Mouse (Mus musculus) myocyte (in vitro differentiated cells): ENCODE measurements at regions not wholly inside any gene's neighbourhood (a gene's known extent, or its start where the extent isn't known, plus 50 kb on each side); places are given as distances from the start of the nearest gene placed in this dataset.

Source experiments
- H3K27me3 ChIP-seq: one replicate; pipeline ENCODE4 v1.6.1; 2011; ENCODE audit not compliant: control insufficient read depth, insufficient read depth, insufficient read length
- H3K36me3 ChIP-seq: one replicate; pipeline ENCODE4 v1.6.1; 2011; ENCODE audit not compliant: control insufficient read depth, insufficient read depth
- H3K4me2 ChIP-seq: one replicate; pipeline ENCODE4 v1.6.1; 2011; ENCODE audit warnings: low read depth, control low read depth
- H3K4me3 ChIP-seq: one replicate; pipeline ENCODE4 v1.5.1; 2011; ENCODE audit warnings: mild to moderate bottlenecking, control low read depth, moderate library complexity
- H3K79me2 ChIP-seq: one replicate; pipeline ENCODE4 v1.6.1; 2011; ENCODE audit not compliant: control insufficient read depth, insufficient read depth
- H3ac ChIP-seq: one replicate; pipeline ENCODE4 v1.6.1; 2011; ENCODE audit not compliant: control insufficient read depth, insufficient read length
- CEBPB ChIP-seq: IDR thresholded peaks from 2 replicates; pipeline ENCODE4 v1.6.1; 2011; ENCODE audit warnings: mild to moderate bottlenecking, moderate library complexity; ENCODE audit not compliant: poor library complexity, insufficient read depth, severe bottlenecking
- E2F4 ChIP-seq: IDR thresholded peaks from one replicate; pipeline ENCODE4 v1.6.1; 2011; ENCODE audit warnings: mild to moderate bottlenecking, control low read depth, moderate library complexity; ENCODE audit not compliant: insufficient read depth
- MAX ChIP-seq: IDR thresholded peaks from one replicate; pipeline ENCODE4 v1.6.1; 2011; ENCODE audit warnings: low read depth, mild to moderate bottlenecking, control low read depth
- MYOD1 ChIP-seq, 3 experiments: IDR thresholded peaks; one replicate each; pipeline ENCODE4 v1.6.1; 2011; ENCODE audit warnings: control low read depth in 2 of 3, low read depth in 2 of 3, mild to moderate bottlenecking in 2 of 3, moderate library complexity in 1 of 3; ENCODE audit not compliant: insufficient read length in 2 of 3, control insufficient read depth in 1 of 3
- MYOG ChIP-seq, 3 experiments: IDR thresholded peaks; one replicate each; pipeline ENCODE4 v1.6.1; 2011; ENCODE audit warnings: control low read depth in 2 of 3, low read depth in 2 of 3, mild to moderate bottlenecking in 2 of 3; ENCODE audit not compliant: insufficient read length in 2 of 3, control insufficient read depth in 1 of 3, insufficient read depth in 1 of 3
- POLR2A ChIP-seq: IDR thresholded peaks from one replicate; pipeline ENCODE4 v1.6.1; 2011; ENCODE audit warnings: low read depth, mild to moderate bottlenecking, control low read depth, moderate library complexity; ENCODE audit not compliant: insufficient read length
- POLR2AphosphoS2 ChIP-seq: IDR thresholded peaks from one replicate; pipeline ENCODE4 v1.6.1; 2011; ENCODE audit warnings: low read depth, control low read depth; ENCODE audit not compliant: insufficient read length
- REST ChIP-seq: IDR thresholded peaks from one replicate; pipeline ENCODE4 v1.6.1; 2011; ENCODE audit warnings: mild to moderate bottlenecking, control low read depth, moderate library complexity; ENCODE audit not compliant: insufficient read depth, insufficient read length
- SRF ChIP-seq: IDR thresholded peaks from one replicate; pipeline ENCODE4 v1.6.1; 2011; ENCODE audit warnings: low read depth; ENCODE audit not compliant: control insufficient read depth, insufficient read length
- TCF12 ChIP-seq: IDR thresholded peaks from one replicate; pipeline ENCODE4 v1.6.1; 2011; ENCODE audit warnings: mild to moderate bottlenecking, control low read depth; ENCODE audit not compliant: poor library complexity, insufficient read depth, severe bottlenecking
- TCF3 ChIP-seq: IDR thresholded peaks from one replicate; pipeline ENCODE4 v1.6.1; 2011; ENCODE audit warnings: low read depth, control low read depth; ENCODE audit not compliant: insufficient read length
- USF1 ChIP-seq: IDR thresholded peaks from one replicate; pipeline ENCODE4 v1.6.1; 2011; ENCODE audit warnings: low read depth, mild to moderate bottlenecking, control low read depth, moderate library complexity

- no peak overlapping the region for H3ac ChIP-seq
- H3K4me2 ChIP-seq: no peak overlapping the region
- TF ChIP-seq USF1 (no peak), MYOD1 (IDR thresholded peaks at IDR 0.05; ENCODE audit: control insufficient read depth in 1 of 3, insufficient read length in 2 of 3, low read depth in 2 of 3) (no peak), MYOG (IDR thresholded peaks at IDR 0.05; ENCODE audit: control insufficient read depth in 1 of 3, insufficient read depth in 1 of 3, insufficient read length in 2 of 3, low read depth in 2 of 3) (no peak), E2F4 (no peak), MAX (no peak), TCF12 (no peak), SRF (no peak), POLR2A (no peak), POLR2AphosphoS2 (no peak), TCF3 (no peak), CEBPB (no peak), REST (no peak)
- no peak overlapping the region for H3K4me3 ChIP-seq
- peaks cover 16% of the 10 kb centered on the region for H3K27me3 ChIP-seq
- H3K79me2 ChIP-seq: no peaks in the 10 kb centered on the region
- H3K36me3 ChIP-seq: no peaks in the 10 kb centered on the region
Observed at GRCm38 (mm10) chr5:144684184-144684583, 77.4 kb downstream of the Tmem130 start.
